Mouse (Mus musculus) layer of hippocampus, adult 8-10 months (tissue): ENCODE data around the gene Trmt11. TPM values are rescaled to one million over a fixed set of nuclear protein-coding genes. Genes with fewer than 3 reads are reported as not detected.
"Not testable (repeated sequence)": the region's sequence is repeated elsewhere in the genome, so short reads cannot be mapped to it uniquely, and the experiment has no call there.

Source experiments
- DNase-seq, 2 experiments: peaks; one replicate each; pipeline ENCODE4 v3.0.0; 2022; ENCODE audit warnings: low spot score in 2 of 2
- total RNA-seq, 4 experiments: library from RNA; stranded (reverse); gene quantifications; 2 replicates each; pipeline ENCODE4 v1.2.4; 2022

The Trmt11 gene
- total RNA-seq, 4 experiments from 2014 or later: 9.3 to 11.3 (median 10.1) TPM

- no peak for DNase-seq
These were observed 35.9 kb downstream of the Trmt11 start for GRCm38 (mm10) chr10:30564651-30565050.

GRCm38 (mm10) chr10:30555686-30556578 is 44.6 kb downstream of the Trmt11 start:
- no peak for DNase-seq

- DNase-seq: no peak
These were observed 48.2 kb downstream of the Trmt11 start for GRCm38 (mm10) chr10:30552377-30552776.

GRCm38 (mm10) chr10:30549974-30550373 is 50.6 kb downstream of the Trmt11 start:
- no peak for DNase-seq

GRCm38 (mm10) chr10:30538538-30538815 is 62.1 kb downstream of the Trmt11 start:
- DNase-seq: no peak

- peak; percentile 47 to 52 for DNase-seq
These were observed 62.6 kb downstream of the Trmt11 start for GRCm38 (mm10) chr10:30537734-30538537.

GRCm38 (mm10) chr10:30535930-30536329 is 64.6 kb downstream of the Trmt11 start:
- not testable (repeated sequence) for DNase-seq

- DNase-seq: no peak
These were observed 73.4 kb downstream of the Trmt11 start for GRCm38 (mm10) chr10:30527122-30527521.

- no peak for DNase-seq
These were observed 78.8 kb downstream of the Trmt11 start for GRCm38 (mm10) chr10:30521727-30522126.

- no peak for DNase-seq
These were observed 81.4 kb downstream of the Trmt11 start for GRCm38 (mm10) chr10:30519143-30519542.

GRCm38 (mm10) chr10:30517224-30517623 is 83.3 kb downstream of the Trmt11 start:
- DNase-seq: no peak

- no peak for DNase-seq
These were observed 83.8 kb downstream of the Trmt11 start for GRCm38 (mm10) chr10:30516771-30517170.

GRCm38 (mm10) chr10:30504736-30505135 is 95.8 kb downstream of the Trmt11 start:
- no peak for DNase-seq

- DNase-seq: no peak
These were observed 97.4 kb downstream of the Trmt11 start for GRCm38 (mm10) chr10:30503168-30503567.

- no peak for DNase-seq
These were observed 97.8 kb downstream of the Trmt11 start for GRCm38 (mm10) chr10:30502718-30503117.

GRCm38 (mm10) chr10:30498223-30498622 is 102.3 kb downstream of the Trmt11 start:
- DNase-seq: not testable (repeated sequence)

Other genes starting within 250 kb of the Trmt11 start
- gene Hint3, start 28.9 kb upstream of the Trmt11 start, total RNA-seq: 10 to 100 TPM; 34.4 to 50.6 (median 43.7) TPM
- 100 to 1,000 TPM in 2 of 4 experiments, 10 to 100 TPM in 2; 75.7 to 112 (median 99.1) TPM for gene Ncoa7, start 202.6 kb upstream of the Trmt11 start, total RNA-seq
- gene Hey2, start 242.1 kb upstream of the Trmt11 start, total RNA-seq: 1 to 10 TPM; 6.6 to 7.5 (median 7.1) TPM